Mouse (Mus musculus): ENCODE measurements around the gene Pnkp.
"Not testable (repeated sequence)": the region's sequence is repeated elsewhere in the genome, so short reads cannot be mapped to it uniquely, and the experiment has no call there.

Gene Pnkp

DNA sequence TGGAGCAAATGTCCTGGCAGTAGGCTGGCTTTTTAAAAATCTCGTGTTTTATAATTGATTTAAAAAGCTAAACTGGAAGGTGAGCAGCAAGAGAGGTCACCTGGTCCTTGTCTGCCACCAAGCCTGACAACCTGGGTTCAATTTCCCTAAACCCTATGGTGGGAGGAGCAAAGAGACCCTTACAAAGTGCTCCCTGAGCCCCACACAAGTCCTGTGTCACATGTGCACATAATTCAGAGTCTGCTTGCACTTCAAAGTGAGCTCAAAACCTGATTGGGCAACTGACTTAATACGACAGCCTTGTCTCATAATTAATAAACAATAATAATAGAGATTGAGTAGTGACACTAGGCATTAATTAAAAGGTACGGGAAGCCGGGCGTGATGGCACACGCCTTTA lies 13.7 kb downstream of the Pnkp start:
- no peak for DNase-seq

DNA sequence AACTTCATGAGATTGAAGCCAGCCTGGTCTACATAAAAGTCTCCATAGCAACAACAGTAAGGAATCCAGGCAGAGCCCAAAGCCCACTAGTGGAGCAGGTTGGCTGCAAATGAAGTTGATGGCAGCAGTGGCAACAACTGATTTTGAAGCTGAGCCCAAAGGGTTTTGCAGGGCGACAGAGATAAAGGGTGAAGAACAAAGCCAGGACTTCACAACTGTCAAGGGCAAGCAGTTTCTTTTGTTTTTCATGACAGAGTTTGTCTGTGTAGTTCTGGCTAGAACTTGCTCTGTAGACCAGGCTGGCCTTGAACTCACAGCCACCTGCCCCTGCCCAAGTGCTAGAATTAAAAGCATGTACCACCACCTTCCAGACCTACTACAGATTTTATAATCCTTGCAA lies 14.2 kb downstream of the Pnkp start:
- no peak for DNase-seq

DNA sequence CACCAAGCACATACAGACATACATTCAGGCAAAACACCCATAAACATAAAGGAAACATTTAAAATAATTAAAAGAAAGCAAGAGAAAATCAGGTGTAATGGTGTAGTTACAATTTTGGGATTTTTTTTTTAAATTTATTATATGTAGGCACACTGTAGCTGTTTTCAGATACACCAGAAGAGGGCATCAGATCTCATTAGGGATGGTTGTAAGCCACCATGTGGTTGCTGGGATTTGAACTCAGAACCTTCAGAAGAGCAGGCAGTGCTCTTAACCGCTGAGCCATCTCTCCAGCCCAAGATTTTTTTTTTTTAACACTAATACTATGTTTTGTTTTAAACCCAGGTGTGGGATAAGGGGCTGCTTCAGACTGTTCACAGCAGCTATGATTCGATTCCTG lies 14.8 kb downstream of the Pnkp start:
- not testable (repeated sequence) for DNase-seq

DNA sequence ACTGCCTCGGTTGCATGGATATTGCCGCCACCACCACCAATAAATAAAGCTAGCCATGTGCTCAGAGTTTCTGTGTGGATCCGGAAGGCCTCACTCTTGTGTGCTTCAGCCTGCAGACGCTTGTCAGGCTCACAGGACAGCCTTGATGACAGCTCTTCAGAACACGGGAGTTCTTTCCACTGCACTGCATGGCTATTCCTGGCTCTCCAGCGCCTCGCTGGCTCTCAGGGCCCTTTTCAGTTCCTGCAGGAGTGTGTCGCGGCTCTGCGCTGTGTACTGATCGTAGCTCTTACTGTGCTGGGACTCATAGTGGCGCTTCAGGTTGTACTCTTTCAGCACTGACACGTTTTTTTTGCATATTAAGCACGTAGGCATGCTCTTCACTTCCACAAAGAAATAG lies 20.9 kb downstream of the Pnkp start:
- DNase-seq, result no peak

DNA sequence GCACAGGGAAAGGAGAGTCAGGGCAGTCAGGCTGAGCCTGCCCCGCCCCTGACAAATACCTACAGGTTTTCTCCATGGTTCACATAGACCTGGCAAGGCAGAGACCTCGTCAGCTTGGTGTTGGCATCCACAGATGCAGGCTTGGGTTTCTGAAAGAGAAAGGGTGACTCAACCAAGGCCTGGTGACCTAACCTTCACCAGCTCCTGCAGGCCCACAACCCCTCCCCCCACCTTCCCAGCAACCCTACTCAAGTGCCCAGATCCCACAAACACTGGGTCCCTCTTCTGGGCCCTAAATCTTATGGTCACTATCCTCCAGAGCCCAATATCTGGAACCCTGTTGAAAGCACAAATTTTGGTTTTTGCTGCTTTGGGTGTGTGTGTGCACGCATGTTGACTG lies 26.1 kb downstream of the Pnkp start:
- no peak for DNase-seq

DNA sequence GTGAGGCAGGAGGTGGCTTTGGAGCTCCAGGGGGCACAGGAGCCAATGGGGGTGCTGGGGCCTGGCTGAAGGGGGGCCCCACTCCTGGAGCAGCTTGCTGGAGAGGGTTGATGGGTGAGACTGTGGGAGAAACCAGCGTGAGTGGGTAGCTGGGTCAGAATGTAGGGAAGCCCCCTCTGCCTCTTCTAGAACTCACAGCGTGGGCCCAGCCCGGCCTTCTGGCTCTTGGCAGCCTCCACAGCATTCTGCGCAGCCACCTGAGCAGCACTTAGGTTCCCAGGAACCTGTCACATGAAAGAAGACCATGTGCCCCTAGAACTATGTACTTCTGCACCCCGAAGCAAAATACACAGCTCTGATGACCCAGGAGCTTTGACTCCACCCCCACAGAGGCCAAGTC lies 27.7 kb downstream of the Pnkp start:
- no peak for DNase-seq

DNA sequence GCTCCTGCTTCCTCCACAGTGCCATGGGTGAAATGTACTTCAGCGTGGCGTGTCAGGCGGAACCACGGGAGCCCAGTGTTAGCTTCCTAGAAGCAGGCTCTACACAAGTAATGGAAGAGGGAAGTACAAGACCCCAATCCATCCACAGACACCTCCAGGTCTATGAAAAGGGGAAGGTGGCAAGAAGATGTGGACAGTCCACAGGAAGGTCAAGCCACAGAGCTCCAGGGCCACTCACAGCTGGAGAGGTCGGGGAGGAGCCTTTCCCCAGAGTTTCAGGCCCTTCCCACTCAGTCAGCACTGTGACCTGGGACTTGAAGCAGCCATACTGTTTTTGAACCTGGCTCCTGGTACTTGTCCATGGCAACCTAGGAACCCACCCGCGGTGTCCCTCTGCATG lies 30.0 kb downstream of the Pnkp start:
- DNase-seq, result no peak

DNA sequence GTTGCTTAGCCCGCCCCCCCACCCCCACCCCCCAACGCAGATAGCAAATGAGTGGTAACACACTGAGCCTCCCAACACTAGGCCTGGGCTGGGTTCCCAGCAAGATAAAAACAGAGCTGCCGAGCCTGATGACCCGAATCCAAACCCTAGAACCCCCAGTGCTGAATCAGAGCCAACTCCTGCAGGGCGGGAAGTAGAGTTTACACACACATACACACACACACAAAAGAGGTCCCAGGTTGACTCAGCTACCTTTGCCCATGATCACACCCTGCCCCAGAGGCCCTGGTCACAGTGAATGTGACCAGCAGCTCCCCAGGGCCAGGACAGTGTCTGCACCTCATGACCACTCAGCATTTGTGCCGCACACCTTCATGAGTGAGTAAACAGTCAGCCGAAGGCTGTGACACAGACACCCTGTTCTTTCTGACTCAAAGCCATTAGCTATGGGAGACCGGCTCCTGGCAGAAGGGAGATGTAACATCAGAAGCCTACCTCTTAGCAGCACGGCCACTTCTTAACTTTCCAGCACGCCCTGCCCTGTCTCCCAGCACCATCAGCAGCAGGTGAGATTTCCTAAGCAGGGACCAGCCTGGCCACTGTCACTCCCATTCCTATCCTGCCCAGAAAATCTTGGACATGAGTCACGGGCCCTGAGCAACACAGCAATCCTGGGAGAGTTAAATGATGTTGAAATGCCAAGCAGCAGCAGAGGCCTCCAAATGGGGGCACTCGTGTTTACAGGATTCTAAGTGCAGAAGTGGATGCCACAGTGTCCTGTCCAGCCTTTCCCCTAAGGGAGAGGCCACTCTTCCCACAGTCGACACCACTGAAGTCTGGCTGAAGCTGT lies 31.5 kb downstream of the Pnkp start:
- DNase-seq, result peak; percentile 26

DNA sequence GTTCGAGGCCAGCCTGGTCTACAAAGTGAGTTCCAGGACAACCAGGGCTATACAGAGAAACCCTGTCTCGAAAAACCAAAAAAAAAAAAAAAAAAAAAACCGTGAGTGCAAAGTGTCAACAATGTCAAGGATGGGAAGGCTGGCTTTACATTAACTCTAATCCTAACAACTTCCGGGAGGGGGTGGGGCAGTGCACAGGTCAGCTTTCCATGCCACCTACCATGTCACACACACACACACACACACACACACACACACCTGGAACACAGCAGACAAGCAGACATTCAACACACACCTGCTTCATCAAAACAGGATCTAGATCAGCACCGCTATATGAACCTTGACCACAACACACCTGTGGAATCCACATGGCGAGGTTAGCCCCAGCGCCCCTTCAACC lies 33.2 kb downstream of the Pnkp start:
- peak; percentile 49 for DNase-seq

DNA sequence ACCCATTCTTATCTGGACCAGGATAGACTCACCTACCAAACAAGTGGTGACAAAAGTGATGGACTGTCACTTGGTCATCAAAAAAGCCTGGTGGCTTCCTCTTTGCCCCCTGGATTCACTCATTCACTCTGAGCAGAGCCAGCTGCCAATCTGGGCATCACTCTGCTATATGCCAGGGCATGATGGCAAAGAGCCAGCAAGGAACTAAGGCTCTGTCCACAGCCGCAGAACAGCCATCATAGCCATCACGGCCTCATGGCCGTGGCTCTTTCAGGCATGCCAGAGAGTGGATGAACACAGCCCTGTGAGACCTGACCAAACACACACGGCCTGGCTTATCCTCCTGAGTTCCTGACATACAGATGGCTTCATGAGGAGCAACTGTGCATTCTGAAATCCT lies 33.8 kb downstream of the Pnkp start:
- DNase-seq, result peak; percentile 50

DNA sequence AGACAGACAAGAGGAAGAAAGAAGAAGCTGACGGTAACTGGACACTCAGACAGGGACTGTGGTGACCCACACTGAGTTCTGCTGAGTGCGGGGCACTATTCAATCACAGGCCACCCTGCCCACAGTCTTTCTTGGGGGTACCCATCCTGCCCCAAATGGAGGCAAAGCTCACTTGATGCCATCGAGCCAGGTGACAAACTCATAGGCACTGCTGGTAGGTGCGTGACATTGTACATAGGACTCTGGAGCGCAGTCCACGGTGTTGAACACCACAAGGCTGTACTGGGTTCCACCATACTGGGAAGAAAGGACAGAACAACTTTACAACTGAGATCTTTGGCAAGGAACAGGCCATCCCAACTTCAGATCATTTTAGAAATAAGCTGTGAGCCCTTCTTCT lies 34.7 kb downstream of the Pnkp start:
- peak; percentile 16 for DNase-seq

DNA sequence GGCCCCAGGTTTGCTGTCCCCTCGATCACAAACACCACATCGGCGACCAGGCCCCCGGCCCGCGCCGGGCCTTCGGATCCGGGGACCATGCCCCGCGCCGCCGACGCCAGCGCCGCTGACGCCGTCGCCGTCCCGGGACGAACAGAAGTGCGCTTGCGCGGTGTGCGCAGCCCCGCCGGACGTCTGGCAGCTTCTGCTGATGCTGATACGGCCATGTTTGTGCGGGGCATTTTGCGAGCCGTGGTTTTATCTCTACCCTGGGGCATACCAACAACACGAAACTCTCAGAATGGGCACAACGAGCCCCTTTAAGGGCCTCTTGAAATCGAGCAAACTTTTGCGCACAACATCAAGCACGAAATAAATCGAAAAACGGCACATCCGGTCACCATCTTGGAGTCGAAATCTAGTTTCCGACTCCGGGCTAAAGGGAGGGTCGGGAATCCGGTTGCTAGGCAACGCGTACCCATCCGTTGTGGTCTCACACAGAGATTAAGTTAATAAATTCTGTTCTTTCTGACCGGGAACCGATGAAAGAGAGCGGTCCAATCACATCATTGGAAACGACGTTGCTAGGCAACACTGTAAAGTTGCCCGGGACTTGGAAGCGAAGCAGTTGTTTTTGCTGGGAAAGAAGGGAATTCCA lies 35.5 kb downstream of the Pnkp start, which contains the start of gene Med25:
TSS of gene Med25 (minus strand) at position 437 of the 646 bp plus-strand sequence.
- peak; percentile 95 for DNase-seq

DNA sequence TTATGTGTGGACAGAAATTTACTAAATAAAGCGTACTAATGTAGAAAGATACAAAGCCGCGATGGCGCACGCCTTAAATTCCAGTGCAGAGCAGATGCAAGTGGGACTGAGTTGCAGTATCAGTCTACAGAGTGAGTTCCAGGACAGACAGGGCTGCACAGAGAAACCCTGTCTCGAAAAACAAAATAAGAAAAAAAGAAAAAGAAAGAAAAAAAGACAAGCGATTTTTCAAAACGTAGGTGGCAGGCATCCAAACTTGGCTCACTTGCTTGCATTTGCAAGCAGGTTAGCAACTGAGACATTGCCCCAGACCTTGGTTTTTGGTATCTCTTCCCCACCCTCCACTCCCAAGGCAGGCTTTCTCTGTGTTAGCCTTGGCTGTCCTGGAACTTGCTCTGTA lies 36.3 kb downstream of the Pnkp start:
- peak; percentile 26 for DNase-seq

DNA sequence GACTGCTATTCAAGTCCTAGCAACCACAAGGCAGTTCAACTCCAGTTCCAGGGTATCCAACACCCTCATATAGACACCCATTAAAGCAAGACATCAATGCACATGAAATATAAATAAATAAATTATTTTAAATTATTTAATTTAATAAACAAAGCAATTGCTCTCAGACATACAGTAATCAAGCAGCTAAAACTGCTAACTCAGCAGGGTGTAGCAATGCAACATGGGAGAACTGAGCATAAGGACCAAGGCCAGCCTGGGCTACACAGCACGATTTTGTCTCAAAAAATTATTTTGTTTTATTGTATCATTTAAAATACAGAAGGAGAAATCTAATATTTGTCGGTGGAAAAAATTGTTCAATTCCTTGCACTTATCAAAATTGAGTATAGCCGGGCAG lies 37.2 kb downstream of the Pnkp start:
- no peak for DNase-seq

DNA sequence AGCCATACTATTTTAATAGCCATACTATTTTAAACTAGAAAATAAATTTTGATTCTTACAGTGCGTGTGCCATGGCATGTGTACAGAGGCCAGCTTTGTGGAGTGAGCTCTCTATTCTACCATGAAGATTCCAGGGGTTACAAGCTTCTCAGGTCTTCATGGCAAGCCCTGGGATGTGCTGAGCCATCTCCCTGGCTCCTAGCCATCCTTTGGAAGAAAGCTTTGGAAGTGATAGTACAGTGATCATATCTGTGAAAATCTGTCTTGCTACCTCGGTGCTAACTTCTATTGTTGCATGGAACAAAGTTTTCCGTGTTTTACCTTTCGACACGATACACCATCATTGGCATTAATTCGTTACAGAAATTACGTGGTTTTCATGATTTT lies 38.3 kb downstream of the Pnkp start:
- DNase-seq, result no peak

DNA sequence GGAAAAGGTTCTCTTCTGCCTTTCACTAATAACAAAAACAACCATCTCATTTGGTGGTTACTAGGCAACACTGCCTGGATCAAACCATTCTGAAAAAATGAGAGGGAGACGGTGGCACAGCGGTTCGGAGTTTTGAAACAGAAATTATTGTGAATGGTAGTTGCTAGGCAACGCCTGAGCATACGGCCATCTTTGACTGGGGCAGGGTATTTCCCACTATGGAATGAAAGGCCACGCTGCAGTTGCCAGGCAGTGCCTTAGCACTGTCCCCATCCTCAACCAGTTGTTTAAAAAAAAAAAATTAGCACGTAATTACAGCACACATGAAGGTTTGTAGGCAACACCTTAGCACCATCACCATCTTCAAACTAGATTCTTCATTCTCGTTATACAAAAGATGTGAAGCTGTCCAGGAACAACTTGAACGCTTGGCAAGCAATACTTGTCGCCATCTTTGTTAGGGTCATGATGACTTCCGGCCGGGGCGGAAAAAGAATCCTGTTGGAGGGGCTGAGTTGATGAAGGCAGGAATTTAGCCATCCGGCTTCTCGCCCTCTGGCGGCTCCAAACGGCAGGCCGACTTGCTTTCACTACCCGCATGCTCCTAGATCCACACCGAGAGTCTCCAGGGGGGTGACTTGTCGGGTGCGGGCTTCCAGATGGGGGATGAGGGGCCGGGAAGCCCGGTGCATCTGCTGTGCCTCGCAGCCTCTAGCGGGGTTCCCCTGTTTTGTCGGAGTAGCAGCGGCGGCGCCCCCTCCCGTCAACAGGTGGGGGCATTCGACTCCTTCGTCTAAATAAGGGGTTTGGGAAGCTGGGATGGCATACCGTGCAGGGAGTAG lies 38.9 kb downstream of the Pnkp start, which contains the start of gene Fuz:
TSS of gene Fuz (plus strand) at position 487 of the 842 bp plus-strand sequence.
- peak; percentile 94 for DNase-seq

DNA sequence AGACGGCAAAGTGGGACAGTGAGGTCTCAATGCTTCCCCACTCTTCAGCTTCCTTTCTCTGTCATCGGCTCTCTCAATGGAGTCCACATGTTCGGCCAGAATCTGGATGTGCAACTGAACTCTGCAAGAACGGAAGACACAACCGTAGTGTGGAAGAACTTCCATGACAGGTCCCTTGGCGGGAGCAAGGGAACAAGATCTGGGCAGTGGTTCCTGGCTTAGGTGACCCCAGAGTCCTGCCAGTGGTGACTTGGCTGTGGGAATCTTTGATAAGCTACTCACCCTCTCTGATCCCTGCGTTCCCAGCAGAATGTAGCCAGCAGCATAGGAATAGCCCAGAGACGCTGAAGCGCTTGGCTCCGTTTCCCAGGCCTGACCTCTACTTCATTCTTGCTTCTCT lies 39.6 kb downstream of the Pnkp start:
- no peak for DNase-seq

DNA sequence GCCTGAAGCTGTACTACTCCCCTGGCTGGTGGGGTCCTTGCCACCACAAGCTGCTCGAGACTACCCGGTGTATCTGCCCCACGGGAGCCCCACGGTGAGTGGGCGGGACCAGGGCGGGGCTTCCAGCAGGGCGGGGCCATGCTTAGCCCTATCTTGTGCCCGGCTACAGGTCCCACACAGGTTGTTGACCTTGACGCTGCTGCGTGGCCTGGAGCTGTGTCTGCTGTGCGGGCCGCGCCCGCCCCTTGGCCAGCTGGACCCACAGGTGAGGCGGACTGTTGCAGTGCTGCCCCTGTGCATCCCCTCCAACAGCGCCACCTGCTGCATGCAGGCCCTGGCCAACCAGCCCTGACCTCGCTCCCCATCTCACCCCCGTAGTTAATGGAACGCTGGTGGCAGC lies 41.7 kb downstream of the Pnkp start:
- DNase-seq, result peak; percentile 63

DNA sequence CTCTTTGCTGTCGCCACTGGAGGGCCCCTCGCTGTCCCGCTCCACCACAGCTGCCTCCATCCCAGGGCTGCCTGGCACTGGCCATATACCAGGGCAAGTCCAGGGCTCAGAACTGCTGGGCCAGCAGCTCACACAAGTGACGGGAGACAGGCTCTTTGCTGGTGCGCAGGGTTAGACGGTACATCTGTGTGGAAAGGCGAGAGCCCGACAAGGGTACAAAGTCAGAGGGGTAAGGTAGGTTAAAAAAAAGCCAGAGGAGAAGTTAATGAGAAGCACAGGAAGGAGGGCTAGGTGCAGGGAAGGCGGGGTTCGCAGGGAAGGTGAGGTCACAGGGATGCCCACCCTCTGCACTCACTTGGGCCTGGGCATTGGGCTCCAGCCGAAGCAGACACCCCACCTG lies 43.7 kb downstream of the Pnkp start:
- DNase-seq, result peak; percentile 38

DNA sequence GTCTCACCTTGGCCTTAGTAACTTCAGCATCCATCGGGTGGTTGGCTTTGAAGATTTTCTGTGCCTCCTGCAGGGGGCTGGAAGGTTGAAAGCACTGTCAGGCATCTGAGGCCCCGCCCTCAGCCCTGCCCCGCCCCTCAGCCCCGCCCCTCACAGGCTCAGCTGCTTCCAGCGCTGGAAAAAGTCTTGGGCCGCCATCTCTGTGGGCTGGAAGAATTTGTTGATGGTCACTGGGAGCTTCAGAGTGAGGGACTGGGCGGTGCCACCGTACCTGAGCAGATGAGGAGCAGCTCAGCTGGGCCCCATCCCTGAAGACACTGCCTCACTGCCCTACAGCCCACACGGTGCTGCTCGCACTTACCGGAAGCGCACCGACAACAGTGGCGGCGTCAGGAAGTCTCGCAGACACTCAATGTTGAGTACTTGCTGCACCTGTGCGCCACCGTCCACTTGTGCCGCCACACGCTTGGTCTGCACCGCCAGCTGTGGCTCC lies 44.3 kb downstream of the Pnkp start:
- peak; percentile 76 for DNase-seq

DNA sequence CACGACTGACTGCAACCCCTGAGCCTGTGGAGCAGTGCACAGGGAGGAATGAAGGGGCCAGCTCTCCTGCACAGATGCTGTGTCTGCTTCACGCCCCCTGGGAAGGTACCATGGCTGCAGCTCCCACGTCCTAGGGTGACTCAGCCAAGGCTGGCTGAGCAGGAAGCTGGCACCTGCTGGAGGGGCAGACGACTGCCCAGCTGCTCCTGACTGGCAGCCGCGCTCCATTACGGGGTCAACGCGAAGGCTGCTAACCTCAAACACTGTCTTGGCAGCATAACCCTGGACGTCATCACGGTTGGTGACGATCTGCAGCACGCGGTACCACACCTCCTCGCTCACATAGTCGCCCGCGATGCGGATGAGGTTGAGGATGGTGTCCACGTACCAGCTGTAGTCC lies 48.5 kb downstream of the Pnkp start:
- no peak for DNase-seq

DNA sequence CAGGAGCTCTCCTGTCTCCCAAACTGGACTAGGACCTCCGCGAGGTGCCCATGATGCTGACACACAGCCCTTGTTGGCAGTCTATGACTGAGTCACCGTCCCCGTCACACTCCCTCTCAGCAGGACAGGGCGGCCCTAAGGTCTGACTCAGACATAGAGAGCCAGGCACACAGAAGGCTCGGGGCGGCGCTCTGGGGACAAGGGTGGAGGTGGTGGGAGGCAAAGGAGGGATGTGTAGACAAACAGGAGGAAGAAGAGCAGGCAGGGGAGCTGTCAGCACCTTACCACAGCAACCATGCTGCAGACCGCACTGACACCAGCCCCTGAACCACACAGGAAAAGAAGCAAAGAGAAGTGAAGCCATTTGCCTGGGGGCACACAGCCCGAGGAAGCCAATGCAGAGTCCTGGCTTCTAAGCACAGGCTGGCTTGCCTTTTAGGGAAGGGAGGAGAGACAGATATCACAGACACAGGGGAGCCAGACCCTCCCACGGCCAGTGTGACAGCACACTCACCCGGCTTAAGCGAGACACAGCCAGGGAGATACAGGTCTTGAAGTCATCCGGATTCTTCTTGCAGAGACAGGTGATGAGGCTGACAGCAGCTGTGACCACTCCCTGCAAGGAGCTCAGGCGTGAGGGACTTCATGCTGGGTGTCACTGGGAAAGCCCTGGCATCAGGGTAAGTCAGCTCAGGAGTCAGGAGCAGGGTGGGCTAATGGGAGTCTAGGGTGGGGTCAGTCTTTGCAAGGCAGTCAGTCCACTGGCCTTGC lies 52.0 kb downstream of the Pnkp start:
- no peak for DNase-seq

All from kidney, postnatal 10 days (tissue).